Mouse (Mus musculus) CH12.LX (cell line): ENCODE measurements around the gene Olfr984. TPM values are rescaled to one million over a fixed set of nuclear protein-coding genes. Genes with fewer than 3 reads are reported as not detected.

Experiments
- DNase-seq: peaks from one replicate; pipeline ENCODE4 v3.0.0-alpha.2; 2013; ENCODE audit errors: extremely low read depth
- H3K27ac ChIP-seq: 2 replicates; pipeline ENCODE4 v1.5.1; 2012; ENCODE audit warnings: low read depth, mild to moderate bottlenecking, control low read depth, moderate library complexity; ENCODE audit not compliant: insufficient read depth
- H3K27me3 ChIP-seq: replicated peaks from 2 replicates; pipeline ENCODE3; 2012; ENCODE audit warnings: inconsistent platforms
- H3K36me3 ChIP-seq, 2 experiments: replicated peaks in 1 of 2; 2 replicates each; pipeline versions ENCODE3 to v1.6.1; 2012; ENCODE audit warnings: inconsistent platforms in 1 of 2, low read length in 1 of 2, mild to moderate bottlenecking in 1 of 2, mixed read lengths in 1 of 2, moderate library complexity in 1 of 2; ENCODE audit not compliant: control insufficient read depth in 1 of 2, insufficient read depth in 1 of 2
- H3K4me1 ChIP-seq, 2 experiments: 2 replicates each; pipeline ENCODE4 v1.6.1; 2012; ENCODE audit warnings: inconsistent platforms in 1 of 2, moderate library complexity in 1 of 2; ENCODE audit not compliant: insufficient read depth in 2 of 2, control insufficient read depth in 1 of 2
- H3K4me2 ChIP-seq: 2 replicates; pipeline ENCODE4 v1.6.1; 2012; ENCODE audit warnings: low read depth, mild to moderate bottlenecking, control low read depth; ENCODE audit not compliant: poor library complexity, insufficient read depth, severe bottlenecking
- H3K4me3 ChIP-seq, 3 experiments: fragments of 150-350 bp in 1 of 3; sonication (generic) in 1 of 3; replicated peaks in 1 of 3; 2 replicates each; pipeline versions ENCODE3 to v1.5.1; 2011 to 2012; ENCODE audit warnings: low read depth in 2 of 3, low read length in 2 of 3, mild to moderate bottlenecking in 2 of 3, moderate library complexity in 2 of 3, control low read depth in 1 of 3, improper control_type of control experiment in 1 of 3, inconsistent platforms in 1 of 3, mixed read lengths in 1 of 3; ENCODE audit not compliant: poor library complexity in 1 of 3
- H3K79me2 ChIP-seq: replicated peaks from 2 replicates; pipeline ENCODE4 v1.6.1; 2012; ENCODE audit warnings: mild to moderate bottlenecking, moderate library complexity; ENCODE audit not compliant: control insufficient read depth, poor library complexity, insufficient read depth, severe bottlenecking; ENCODE audit errors: extremely low read depth
- H3K9ac ChIP-seq: 2 replicates; pipeline ENCODE4 v1.6.1; 2012; ENCODE audit warnings: low read depth, mild to moderate bottlenecking, control low read depth, moderate library complexity; ENCODE audit not compliant: insufficient read depth
- H3K9me3 ChIP-seq: replicated peaks from 2 replicates; pipeline ENCODE3; 2012; ENCODE audit warnings: low read length, inconsistent platforms, mixed read lengths
- CHD1 ChIP-seq: IDR thresholded peaks from 2 replicates; pipeline ENCODE4 v1.6.1; 2012; ENCODE audit warnings: low read depth, low read length, improper control_type of control experiment, inconsistent platforms
- CHD2 ChIP-seq: IDR thresholded peaks from 2 replicates; pipeline ENCODE4 v1.6.1; 2011; ENCODE audit warnings: low read length, improper control_type of control experiment
- CTCF ChIP-seq, 2 experiments: IDR thresholded peaks in 1 of 2; conservative IDR thresholded peaks in 1 of 2; 2 replicates each; pipeline ENCODE4 v1.5.1; 2011 to 2012; ENCODE audit warnings: low read depth in 2 of 2, low read length in 2 of 2, improper control_type of control experiment in 1 of 2, inconsistent platforms in 1 of 2, mild to moderate bottlenecking in 1 of 2, moderate library complexity in 1 of 2
- IRF4 ChIP-seq: IDR thresholded peaks from 2 replicates; pipeline ENCODE4 v1.6.1; 2014; ENCODE audit warnings: low read depth, mild to moderate bottlenecking, inconsistent platforms, low read length, improper control_type of control experiment
- JUND ChIP-seq: conservative IDR thresholded peaks from 2 replicates; pipeline ENCODE4 v1.6.1; 2011; ENCODE audit warnings: low read depth, low read length, improper control_type of control experiment
- MYC ChIP-seq: IDR thresholded peaks from 2 replicates; pipeline ENCODE4 v1.6.1; 2011; ENCODE audit warnings: low read depth, mild to moderate bottlenecking, improper control_type of control experiment, low read length
- NELFE ChIP-seq: IDR thresholded peaks from 2 replicates; pipeline ENCODE4 v1.6.1; 2011; ENCODE audit warnings: low read depth, low read length, improper control_type of control experiment
- POLR2A ChIP-seq: IDR thresholded peaks from 2 replicates; pipeline ENCODE4 v1.6.1; 2011; ENCODE audit warnings: low read depth, mild to moderate bottlenecking, improper control_type of control experiment, low read length
- RAD21 ChIP-seq: IDR thresholded peaks from 2 replicates; pipeline ENCODE4 v1.6.1; 2011; ENCODE audit warnings: low read depth, mild to moderate bottlenecking, low read length, improper control_type of control experiment, moderate library complexity
- RCOR1 ChIP-seq: conservative IDR thresholded peaks from 2 replicates; pipeline ENCODE4 v1.6.1; 2012; ENCODE audit warnings: low read depth, mild to moderate bottlenecking, inconsistent platforms, low read length, improper control_type of control experiment
- SMC3 ChIP-seq: IDR thresholded peaks from 2 replicates; pipeline ENCODE4 v1.6.1; 2011; ENCODE audit warnings: low read depth, low read length, improper control_type of control experiment
- USF1 ChIP-seq: IDR thresholded peaks from 2 replicates; pipeline ENCODE4 v1.6.1; 2014; ENCODE audit warnings: low read depth, mild to moderate bottlenecking, inconsistent platforms, low read length, improper control_type of control experiment
- ZKSCAN1 ChIP-seq: IDR thresholded peaks from 2 replicates; pipeline ENCODE4 v1.6.1; 2012; ENCODE audit warnings: low read depth, inconsistent platforms, low read length, improper control_type of control experiment, borderline replicate concordance
- ZNF384 ChIP-seq: IDR thresholded peaks from 2 replicates; pipeline ENCODE4 v1.6.1; 2012; ENCODE audit warnings: low read depth, low read length, improper control_type of control experiment, inconsistent platforms
- dilution Hi-C: fragments of 300-500 bp; cut with MboI; formaldehyde crosslinking; loops from 2 replicates; pipeline ENCODE4 v1.14.3; 2020; ENCODE audit warnings: low sequenced_read_pairs; ENCODE audit not compliant: extremely low pct_unique_long_range_greater_than_20kb, extremely low pct_ligation_motif_present
- in situ Hi-C: fragments of 300-500 bp; cut with MboI; formaldehyde crosslinking; loops from 3 replicates; pipeline ENCODE4 v1.14.3; 2019; ENCODE audit warnings: low sequenced_read_pairs, low pct_ligation_motif_present, low pct_unique_long_range_greater_than_20kb, mixed read lengths
- polyA plus RNA-seq: library from polyadenylated mRNA; unstranded; fragments of >175 nt; gene quantifications from 2 replicates; pipeline ENCODE4 v1.2.1, GENCODE M21; 2012; ENCODE audit warnings: low read depth; ENCODE audit not compliant: insufficient read length
- total RNA-seq, 2 experiments: library from RNA; depleted of rRNA; stranded (reverse); fragments of 300-350 nt in 1 of 2; fragments of >200 nt in 1 of 2; gene quantifications; 2 replicates each; pipeline ENCODE4 v1.2.3; 2012 to 2014

Olfr984 gene
- total and polyA plus RNA-seq, 3 experiments, result not detected

- dilution Hi-C loops, result no loop called here
- in situ Hi-C loops, result no loop called here
- TF ChIP-seq ZNF384 (no peak), CHD2 (no peak), JUND (no peak), CTCF (conservative IDR thresholded peaks at IDR 0.05 in 1 of 2, IDR thresholded peaks at IDR 0.05 in 1 of 2; ENCODE audit: low read depth in 2 of 2, low read length in 2 of 2) (no peak), POLR2A (no peak)
- no peak for DNase-seq
- Histone ChIP-seq H3K27ac (no peak within 1 kb of the TSS), H3K4me2 (no peak within 1 kb of the TSS), H3K9me3 (no peaks in the 10 kb centered on the region), H3K36me3 (no peaks in the 10 kb centered on the region), H3K9ac (no peak within 1 kb of the TSS), H3K4me3 (no peak within 1 kb of the TSS), H3K79me2 (no peaks in the 10 kb centered on the region), H3K27me3 (no peaks in the 10 kb centered on the region), H3K4me1 (no peaks in the 10 kb centered on the region)
Observed at GRCm38 (mm10) chr9:40073529-40073928, 40.5 kb downstream of the Olfr984 start, which contains the start of gene Olfr982. TSS of gene Olfr982 (plus strand) at chr9:40073829.

DNA sequence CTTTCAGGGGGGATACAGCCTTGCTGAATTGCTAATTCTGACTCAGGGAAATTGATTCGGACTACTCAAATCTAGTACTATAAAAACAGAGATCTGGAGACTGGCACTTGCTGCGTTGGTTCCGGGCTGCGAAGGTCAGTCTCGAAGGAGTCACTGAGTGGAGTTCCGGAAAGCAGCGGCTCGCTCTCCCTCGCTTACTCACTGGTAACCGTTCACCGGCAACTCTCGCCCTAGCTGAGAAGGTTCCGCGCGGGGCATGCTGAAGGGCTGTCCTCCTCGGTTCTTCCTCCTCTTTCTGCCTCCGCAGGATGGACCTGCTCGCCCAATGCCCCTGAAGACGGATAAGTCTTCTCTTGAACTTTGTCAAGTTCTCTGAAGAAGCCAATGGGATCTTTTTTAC lies 63.9 kb downstream of the Olfr984 start:
- in situ Hi-C loops, result no loop called here
- dilution Hi-C loops, result no loop called here

More for the DNA sequence above, 63.9 kb downstream of the Olfr984 start:
- no peaks in the 10 kb centered on the region for H3K4me1 ChIP-seq
- H3K27me3 ChIP-seq, result no peaks in the 10 kb centered on the region
- H3K79me2 ChIP-seq, result no peaks in the 10 kb centered on the region
- DNase-seq, result no peak
- H3K9me3 ChIP-seq, result no peaks in the 10 kb centered on the region
- H3K9ac ChIP-seq, result no peak overlapping the region
- H3K36me3 ChIP-seq, result no peaks in the 10 kb centered on the region
- TF ChIP-seq CHD1 (no peak), MYC (no peak), NELFE (no peak), USF1 (no peak), ZKSCAN1 (no peak), RAD21 (no peak), ZNF384 (no peak), SMC3 (no peak), IRF4 (no peak), RCOR1 (no peak)
- H3K4me2 ChIP-seq, result no peak overlapping the region
- H3K4me3 ChIP-seq, result no peak overlapping the region
- H3K27ac ChIP-seq, result no peak overlapping the region

Other genes starting within 250 kb of the Olfr984 start
- not detected in 2 replicates for gene Olfr972, start 247.8 kb downstream of the Olfr984 start, total RNA-seq (2012; rRNA removed)
- not detected in 2 replicates for gene Olfr972, start 247.8 kb downstream of the Olfr984 start, total RNA-seq (2014; rRNA removed)
- gene Olfr972, start 247.8 kb downstream of the Olfr984 start, polyA plus RNA-seq, result not detected in 2 replicates
- not detected in 2 replicates for gene Olfr229, start 206.9 kb downstream of the Olfr984 start, total RNA-seq (2012; rRNA removed)
- gene Olfr229, start 206.9 kb downstream of the Olfr984 start, total RNA-seq (2014; rRNA removed), result not detected in 2 replicates
- not detected in 2 replicates for gene Olfr229, start 206.9 kb downstream of the Olfr984 start, polyA plus RNA-seq
- gene Olfr974, start 176.7 kb downstream of the Olfr984 start, total RNA-seq (2012; rRNA removed), result not detected in 2 replicates
- not detected in 2 replicates for gene Olfr974, start 176.7 kb downstream of the Olfr984 start, total RNA-seq (2014; rRNA removed)
- not detected in 2 replicates for gene Olfr974, start 176.7 kb downstream of the Olfr984 start, polyA plus RNA-seq
- not detected in 2 replicates for gene Olfr975, start 162.2 kb downstream of the Olfr984 start, total RNA-seq (2012; rRNA removed)
- not detected in 2 replicates for gene Olfr975, start 162.2 kb downstream of the Olfr984 start, total RNA-seq (2014; rRNA removed)
- gene Olfr975, start 162.2 kb downstream of the Olfr984 start, polyA plus RNA-seq, result not detected in 2 replicates
- not detected in 2 replicates for gene Olfr976, start 153.1 kb downstream of the Olfr984 start, total RNA-seq (2012; rRNA removed)
- gene Olfr976, start 153.1 kb downstream of the Olfr984 start, total RNA-seq (2014; rRNA removed), result not detected in 2 replicates
- not detected in 2 replicates for gene Olfr976, start 153.1 kb downstream of the Olfr984 start, polyA plus RNA-seq
- not detected in 2 replicates for gene Olfr978, start 122.1 kb downstream of the Olfr984 start, total RNA-seq (2012; rRNA removed)
- not detected in 2 replicates for gene Olfr978, start 122.1 kb downstream of the Olfr984 start, total RNA-seq (2014; rRNA removed)
- gene Olfr978, start 122.1 kb downstream of the Olfr984 start, polyA plus RNA-seq, result not detected in 2 replicates
- not detected in 2 replicates for gene Olfr979, start 110.7 kb downstream of the Olfr984 start, total RNA-seq (2012; rRNA removed)
- not detected in 2 replicates for gene Olfr979, start 110.7 kb downstream of the Olfr984 start, total RNA-seq (2014; rRNA removed)
- not detected in 2 replicates for gene Olfr979, start 110.7 kb downstream of the Olfr984 start, polyA plus RNA-seq
- gene Olfr980, start 104.6 kb downstream of the Olfr984 start, total RNA-seq (2012; rRNA removed), result not detected in 2 replicates
- gene Olfr980, start 104.6 kb downstream of the Olfr984 start, total RNA-seq (2014; rRNA removed), result not detected in 2 replicates
- gene Olfr980, start 104.6 kb downstream of the Olfr984 start, polyA plus RNA-seq, result not detected in 2 replicates
- not detected in 2 replicates for gene Olfr981, start 92.7 kb downstream of the Olfr984 start, total RNA-seq (2012; rRNA removed)
- gene Olfr981, start 92.7 kb downstream of the Olfr984 start, total RNA-seq (2014; rRNA removed), result not detected in 2 replicates
- gene Olfr981, start 92.7 kb downstream of the Olfr984 start, polyA plus RNA-seq, result not detected in 2 replicates
- not detected in 2 replicates for gene Olfr982, start 40.4 kb downstream of the Olfr984 start, total RNA-seq (2012; rRNA removed)
- not detected in 2 replicates for gene Olfr982, start 40.4 kb downstream of the Olfr984 start, total RNA-seq (2014; rRNA removed)
- gene Olfr982, start 40.4 kb downstream of the Olfr984 start, polyA plus RNA-seq, result 0.09 TPM in 1 of 2 replicates, not detected in the other
- gene Olfr983, start 20.6 kb downstream of the Olfr984 start, total RNA-seq (2012; rRNA removed), result not detected in 2 replicates
- gene Olfr983, start 20.6 kb downstream of the Olfr984 start, total RNA-seq (2014; rRNA removed), result not detected in 2 replicates
- not detected in 2 replicates for gene Olfr983, start 20.6 kb downstream of the Olfr984 start, polyA plus RNA-seq
- gene Olfr985, start 16.0 kb upstream of the Olfr984 start, total RNA-seq (2012; rRNA removed), result not detected in 2 replicates
- not detected in 2 replicates for gene Olfr985, start 16.0 kb upstream of the Olfr984 start, total RNA-seq (2014; rRNA removed)
- not detected in 2 replicates for gene Olfr985, start 16.0 kb upstream of the Olfr984 start, polyA plus RNA-seq
- not detected in 2 replicates for gene Tmem225, start 33.9 kb upstream of the Olfr984 start, total RNA-seq (2012; rRNA removed)
- gene Tmem225, start 33.9 kb upstream of the Olfr984 start, total RNA-seq (2014; rRNA removed), result not detected in 2 replicates
- gene Tmem225, start 33.9 kb upstream of the Olfr984 start, polyA plus RNA-seq, result not detected in 2 replicates
- gene Olfr986, start 66.7 kb upstream of the Olfr984 start, total RNA-seq (2012; rRNA removed), result 0.04 and 0.08 TPM in 2 replicates
- gene Olfr986, start 66.7 kb upstream of the Olfr984 start, total RNA-seq (2014; rRNA removed), result not detected in 2 replicates
- gene Olfr986, start 66.7 kb upstream of the Olfr984 start, polyA plus RNA-seq, result 0.08 TPM in 1 of 2 replicates, not detected in the other
- 3.7 and 3.9 TPM in 2 replicates for gene Zfp202, start 78.1 kb upstream of the Olfr984 start, total RNA-seq (2012; rRNA removed)
- 3.9 and 4.2 TPM in 2 replicates for gene Zfp202, start 78.1 kb upstream of the Olfr984 start, total RNA-seq (2014; rRNA removed)
- 3.5 and 4.2 TPM in 2 replicates for gene Zfp202, start 78.1 kb upstream of the Olfr984 start, polyA plus RNA-seq
- 0.34 and 0.50 TPM in 2 replicates for gene Scn3b, start 155.0 kb upstream of the Olfr984 start, total RNA-seq (2012; rRNA removed)
- gene Scn3b, start 155.0 kb upstream of the Olfr984 start, total RNA-seq (2014; rRNA removed), result 0.07 and 0.08 TPM in 2 replicates
- not detected in 2 replicates for gene Scn3b, start 155.0 kb upstream of the Olfr984 start, polyA plus RNA-seq